Mouse (Mus musculus) hematopoietic stem cell, adult 5-6 weeks (primary cell): ENCODE measurements around the gene Atg2a. TPM values are rescaled to one million over a fixed set of nuclear protein-coding genes. Genes with fewer than 3 reads are reported as not detected.

Experiments used
- ATAC-seq, 2 experiments: fragments of 125-278 bp in 1 of 2; replicated peaks in 1 of 2; 2 replicates each; pipeline ENCODE4 v1.8.0; 2016 to 2017; ENCODE audit warnings: inconsistent platforms in 2 of 2, mild to moderate bottlenecking in 2 of 2, moderate number of reproducible peaks in 2 of 2, low read depth in 1 of 2, moderate TSS enrichment in 1 of 2; ENCODE audit not compliant: low FRiP score in 2 of 2, poor library complexity in 2 of 2, severe bottlenecking in 2 of 2, insufficient read depth in 1 of 2, low TSS enrichment in 1 of 2
- total RNA-seq: library from RNA; stranded (forward); fragments of 172-1452, 232-1000 nt; gene quantifications from 2 replicates; pipeline ENCODE4 v1.2.3, GENCODE M21; 2017

Gene Atg2a
- total RNA-seq, 1 experiment from 2014 or later: 9.5 TPM

- ATAC-seq: no peak
Measured at GRCm38 (mm10) chr19:6269798-6270475, 28.5 kb downstream of the Atg2a start.

- no peak for ATAC-seq
Measured at GRCm38 (mm10) chr19:6270661-6271060, 29.2 kb downstream of the Atg2a start.

- no peak for ATAC-seq
Measured at GRCm38 (mm10) chr19:6271206-6271605, 29.7 kb downstream of the Atg2a start.

GRCm38 (mm10) chr19:6272053-6272452 is 30.6 kb downstream of the Atg2a start:
- ATAC-seq: no peak

- no peak for ATAC-seq
Measured at GRCm38 (mm10) chr19:6272738-6273137, 31.3 kb downstream of the Atg2a start.

GRCm38 (mm10) chr19:6273592-6273991 is 32.1 kb downstream of the Atg2a start:
- ATAC-seq: no peak

GRCm38 (mm10) chr19:6273998-6274608 is 32.6 kb downstream of the Atg2a start:
- ATAC-seq: no peak

GRCm38 (mm10) chr19:6275740-6276389 is 34.4 kb downstream of the Atg2a start:
- peak; percentile 9 to 39; a peak in 3 of 4 replicates for ATAC-seq

GRCm38 (mm10) chr19:6276426-6277421 is 35.3 kb downstream of the Atg2a start, which contains the start of gene Ehd1:
TSS of gene Ehd1 (plus strand) at chr19:6276725.
- peak; percentile 88 to 90 for ATAC-seq

- ATAC-seq: peak in 1 of 2 experiments; percentile 18; a peak in 1 of 4 replicates
Measured at GRCm38 (mm10) chr19:6277661-6278438, 36.4 kb downstream of the Atg2a start.

- ATAC-seq: no peak
Measured at GRCm38 (mm10) chr19:6278439-6279073, 37.1 kb downstream of the Atg2a start.

- ATAC-seq: no peak
Measured at GRCm38 (mm10) chr19:6279481-6280144, 38.1 kb downstream of the Atg2a start.

- ATAC-seq: no peak
Measured at GRCm38 (mm10) chr19:6280554-6280953, 39.1 kb downstream of the Atg2a start.

- ATAC-seq: no peak
Measured at GRCm38 (mm10) chr19:6281122-6282020, 39.9 kb downstream of the Atg2a start.

GRCm38 (mm10) chr19:6283001-6283400 is 41.5 kb downstream of the Atg2a start:
- no peak for ATAC-seq
